In genomic region chr10:83301687-83302086, GRCm38 (mm10) we compare ENCODE assay signal across 9 mouse cellular contexts. TPM values are rescaled to one million over a fixed set of nuclear protein-coding genes. Genes with fewer than 3 reads are reported as not detected.
A peak's percentile ranks its signal among the peaks of the same experiment; 100 is the strongest.
DNase-seq lines count a peak whose midpoint lies in the region; ATAC-seq and TF ChIP-seq lines count a peak whose summit lies in the region.
"Had no signal": no experiment of that assay in that cellular context is flagged by ENCODE, and none has a peak within 500 bp of the region (broad histone marks: within the 10 kb centered on the region; RNA-seq: fewer than 3 reads in every experiment).

No protein-coding gene starts in this region.

- peak; percentile 21 to 52 for DNase-seq in adrenal gland, adult (ENCODE audit: inconsistent age in 2 of 2, low spot score in 1 of 2)
- DNase-seq in adrenal gland, postnatal 4 days (ENCODE audit: low spot score in 2 of 2), result no peak
- DNase-seq in lung, adult 18-20 months, result peak; percentile 32 to 44
- DNase-seq in lung, postnatal 0 days (ENCODE audit: low spot score), result no peak
- peak; percentile 11 to 28 for DNase-seq in heart, postnatal 10 days
- no peak for DNase-seq in frontal cortex, adult 2 months (ENCODE audit: extremely low spot score in 1 of 2, low spot score in 1 of 2)

- H3K9ac ChIP-seq in lung, postnatal 0 days (replicated peaks; ENCODE audit: low read depth), result no peak overlapping the region
- H3K9ac ChIP-seq in intestine, postnatal 0 days (ENCODE audit: low read depth, low read length), result no peak overlapping the region
- H3K9ac ChIP-seq: lung, embryonic 15.5 days had no signal

- no peaks in the 10 kb centered on the region for H3K9me3 ChIP-seq in lung, postnatal 0 days (ENCODE audit: low read length)
- no peaks in the 10 kb centered on the region for H3K9me3 ChIP-seq in intestine, postnatal 0 days (ENCODE audit: control insufficient read depth)
- H3K9me3 ChIP-seq: lung, embryonic 15.5 days had no signal

- no peak for TF ChIP-seq EP300 in lung, postnatal 0 days (IDR thresholded peaks at IDR 0.05)

- no peaks in the 10 kb centered on the region for H3K4me1 ChIP-seq in lung, postnatal 0 days (ENCODE audit: insufficient read depth, low read depth, low read length)
- no peaks in the 10 kb centered on the region for H3K4me1 ChIP-seq in intestine, postnatal 0 days (replicated peaks; ENCODE audit: control insufficient read depth, insufficient read depth, low read length)
- H3K4me1 ChIP-seq: lung, embryonic 15.5 days had no signal

- no peak overlapping the region for H3K4me3 ChIP-seq in lung, postnatal 0 days (ENCODE audit: low read depth, low read length)
- H3K4me3 ChIP-seq in intestine, postnatal 0 days (ENCODE audit: low read depth, low read length), result no peak overlapping the region
- H3K4me3 ChIP-seq: lung, embryonic 15.5 days had no signal

- no peak for TF ChIP-seq CTCF in lung, postnatal 0 days (IDR thresholded peaks at IDR 0.05)
- TF ChIP-seq CTCF in intestine, postnatal 0 days (IDR thresholded peaks at IDR 0.05; ENCODE audit: low read depth), result no peak

- 68% methylated on average over 4 of the region's 4 CpGs for WGBS in lung, postnatal 0 days
- WGBS in intestine, postnatal 0 days, result 69% methylated on average over 4 of the region's 4 CpGs

- intact Hi-C loops in heart, postnatal 10 days (cut with DNase I), result no loop called here

- no peak overlapping the region for H3K27ac ChIP-seq in lung, postnatal 0 days (ENCODE audit: low read length)
- no peak overlapping the region for H3K27ac ChIP-seq in intestine, postnatal 0 days (ENCODE audit: low read depth, low read length)
- H3K27ac ChIP-seq: lung, embryonic 15.5 days had no signal

- ATAC-seq in lung, postnatal 0 days, result no peak
- 0 out of 2 replicates have a peak, but pooled peaks have one; percentile 23 for ATAC-seq in neutrophil, adult 5-6 weeks (ENCODE audit: extremely low read depth, insufficient number of reproducible peaks, low FRiP score, poor library complexity, severe bottlenecking)
- ATAC-seq in intestine, postnatal 0 days, result no peak

- H3K4me2 ChIP-seq in lung, postnatal 0 days (replicated peaks; ENCODE audit: low read depth, low read length), result no peak overlapping the region
- no peak overlapping the region for H3K4me2 ChIP-seq in intestine, postnatal 0 days (replicated peaks; ENCODE audit: low read depth)
- H3K4me2 ChIP-seq: lung, embryonic 15.5 days had no signal

- H3K36me3 ChIP-seq in lung, postnatal 0 days (ENCODE audit: insufficient read depth, low read length), result no peaks in the 10 kb centered on the region
- H3K36me3 ChIP-seq in intestine, postnatal 0 days (ENCODE audit: control insufficient read depth, insufficient read depth), result no peaks in the 10 kb centered on the region
- H3K36me3 ChIP-seq: lung, embryonic 15.5 days had no signal

- H3K27me3 ChIP-seq in lung, postnatal 0 days (replicated peaks; ENCODE audit: insufficient read depth, low read length), result no peaks in the 10 kb centered on the region
- no peaks in the 10 kb centered on the region for H3K27me3 ChIP-seq in intestine, postnatal 0 days (replicated peaks; ENCODE audit: control insufficient read depth, insufficient read depth, low read length)
- H3K27me3 ChIP-seq: lung, embryonic 15.5 days had no signal

RNA-seq across cellular contexts. Expression of gene Slc41a2, which starts 36.0 kb away (rescaled TPM):
- total RNA-seq in adrenal gland, postnatal 4 days (2021), result 1 to 10 TPM; 5.0 to 6.6 TPM
- 1.2 and 1.5 TPM in 2 replicates for polyA plus RNA-seq in lung, postnatal 0 days (2015; fragmentation: Nextera tagmentation; extraction: Ambion mirVana)
- total RNA-seq in heart, postnatal 10 days (2021), result 1 to 10 TPM in 1 of 2 experiments, under 1 TPM in 1; 0.97 to 1.2 TPM
- total RNA-seq in neutrophil, adult 5-6 weeks (2017), result 12.9 and 15.1 TPM in 2 replicates
- polyA plus RNA-seq in frontal cortex, adult 2 months (2012; rRNA removed), result 9.6 and 12.0 TPM in 2 replicates
- polyA plus RNA-seq in intestine, postnatal 0 days (2015; fragmentation: Nextera tagmentation; extraction: Ambion mirVana), result 1.6 and 1.9 TPM in 2 replicates

RNA-seq across cellular contexts. Expression of gene D10Wsu102e, which starts 58.3 kb away (rescaled TPM):
- 1 to 10 TPM; 1.2 to 1.3 TPM for total RNA-seq in adrenal gland, postnatal 4 days (2021)
- polyA plus RNA-seq in lung, postnatal 0 days (2015; fragmentation: Nextera tagmentation; extraction: Ambion mirVana), result 0.19 and 0.20 TPM in 2 replicates
- under 1 TPM; 0.69 to 0.72 TPM for total RNA-seq in heart, postnatal 10 days (2021)
- total RNA-seq in neutrophil, adult 5-6 weeks (2017), result 1.7 and 1.9 TPM in 2 replicates
- 1.5 and 1.7 TPM in 2 replicates for polyA plus RNA-seq in frontal cortex, adult 2 months (2012; rRNA removed)
- polyA plus RNA-seq in intestine, postnatal 0 days (2015; fragmentation: Nextera tagmentation; extraction: Ambion mirVana), result 0.17 and 0.21 TPM in 2 replicates

Comparison
In these comparisons a context has a peak if more than half of its experiments do, and no peak if none do; other contexts are left out.
1. DNase-seq: peak in adrenal gland, adult (2 of 2), lung, adult 18-20 months (2 of 2) and heart, postnatal 10 days (2 of 2); none in adrenal gland, postnatal 4 days (0 of 2), lung, postnatal 0 days (single experiment) and frontal cortex, adult 2 months (0 of 2).